Mouse (Mus musculus) Patski (cell line): Measurements from ENCODE around the gene Basp1. TPM values are rescaled to one million over a fixed set of nuclear protein-coding genes. Genes with fewer than 3 reads are reported as not detected.
A peak's percentile ranks its signal among the peaks of the same experiment; 100 is the strongest.

ENCODE experiments used
- ATAC-seq: fragments of 100-300 bp; one replicate; pipeline ENCODE4 v1.8.0; 2021
- CTCF ChIA-PET: fragments of 350-600 bp; sonication (Branson Sonifier 250); formaldehyde crosslinking; loops from one replicate; lab custom pipeline; 2022; ENCODE audit warnings: inconsistent platforms; lab: Charles Lee
- POLR2A ChIA-PET: fragments of 350-600 bp; sonication (Branson Sonifier 250); formaldehyde crosslinking; loops from one replicate; lab custom pipeline; 2022; ENCODE audit warnings: antibody characterized with exemption, inconsistent platforms; lab: Charles Lee
- DNase-seq: peaks from one replicate; pipeline ENCODE4 v3.0.0-alpha.2; 2011; ENCODE audit warnings: low read depth, low spot score
- H3K27me3 ChIP-seq: fragments of 371-371 bp; one replicate; pipeline ENCODE4 v1.5.1; 2021
- CTCF ChIP-seq: fragments of 100-300 bp; IDR thresholded peaks from one replicate; pipeline ENCODE4 v1.5.1; 2021
- in situ Hi-C: fragments of 300-500 bp; cut with MboI; formaldehyde crosslinking; loops from 3 replicates; pipeline ENCODE4 v1.11.1; 2018; ENCODE audit warnings: low pct_unique_long_range_greater_than_20kb, mixed read lengths
- polyA plus RNA-seq: library from polyadenylated mRNA; unstranded; gene quantifications from one replicate; pipeline ENCODE4 v1.2.3, GENCODE M21; 2021

The Basp1 gene
- polyA plus RNA-seq, 1 experiment from 2014 or later, result 113 TPM

DNA sequence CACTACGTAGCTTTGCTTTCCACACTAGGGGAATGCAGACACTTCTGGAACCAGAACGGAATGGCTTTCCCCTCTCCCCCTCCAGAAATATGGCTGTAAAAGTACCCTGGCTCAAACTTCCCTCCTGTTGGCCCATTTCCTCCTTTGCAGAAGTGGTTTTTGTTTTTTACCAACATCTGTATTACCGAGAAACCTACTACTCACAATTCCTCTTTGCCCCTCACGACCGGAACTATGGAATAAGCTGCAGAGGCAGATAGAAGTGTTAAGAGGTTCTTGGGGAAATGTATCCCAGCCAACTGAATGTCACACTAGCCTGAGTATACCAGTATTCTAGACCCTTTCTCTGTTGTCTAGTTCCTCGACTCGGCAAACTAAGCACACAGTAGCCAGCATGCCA lies 9.7 kb downstream of the Basp1 start:
- ATAC-seq (no peak), DNase-seq (no peak)
- in situ Hi-C loops, result loop anchor here (5.0 kb wide), 1 partner anchor 122 kb away; no protein-coding TSS in a partner anchor
- no peak for TF ChIP-seq CTCF
- ChIA-PET CTCF (interaction anchor here (1.3 to 2.4 kb wide), 2 partner anchors 10 to 21 kb away, joined by 4 to 7 read pairs; no protein-coding TSS in a partner anchor), POLR2A (no interaction called here)
- H3K27me3 ChIP-seq, result no peaks in the 10 kb centered on the region

GRCm38 (mm10) chr15:25402001-25402400 lies 11.6 kb downstream of the Basp1 start:
- ChIA-PET POLR2A (no interaction called here), CTCF (no interaction called here)
- TF ChIP-seq CTCF, result no peak
- in situ Hi-C loops, result loop anchor here (5.0 kb wide), 1 partner anchor 120 kb away; no protein-coding TSS in a partner anchor
- ATAC-seq (no peak), DNase-seq (no peak)
- no peaks in the 10 kb centered on the region for H3K27me3 ChIP-seq

DNA sequence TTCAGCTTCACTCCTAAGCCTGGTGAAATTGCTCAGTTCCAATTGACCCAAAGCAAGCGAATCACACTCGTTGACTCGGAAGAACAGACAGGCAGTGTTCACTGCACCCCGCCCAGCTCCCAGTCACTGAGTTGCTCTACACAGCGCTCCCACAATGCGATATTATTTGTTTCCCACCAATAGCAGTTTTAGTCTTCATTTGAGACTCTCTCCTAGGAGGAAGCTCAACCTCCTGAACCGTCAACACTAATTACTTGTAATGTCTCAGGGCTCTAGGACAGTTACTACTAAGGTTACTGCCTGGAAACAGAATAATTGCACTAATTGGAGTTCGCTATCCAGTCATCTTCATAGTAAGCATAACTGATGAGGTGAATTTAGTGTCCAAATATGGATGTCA lies 13.3 kb downstream of the Basp1 start:
- POLR2A ChIA-PET, result no interaction called here
- CTCF ChIA-PET, result interaction anchor here (1.3 to 1.5 kb wide), 2 partner anchors 10 kb away, joined by 3 to 4 read pairs; no protein-coding TSS in a partner anchor
- DNase-seq (no peak), ATAC-seq (no peak)
- in situ Hi-C loops, result loop anchor here (5.0 kb wide), 1 partner anchor 118 kb away; no protein-coding TSS in a partner anchor
- H3K27me3 ChIP-seq, result no peaks in the 10 kb centered on the region
- TF ChIP-seq CTCF, result no peak

- POLR2A ChIA-PET, result no interaction called here
- no peak for TF ChIP-seq CTCF
- H3K27me3 ChIP-seq, result no peaks in the 10 kb centered on the region
- CTCF ChIA-PET, result interaction anchor here (0.9 to 1.5 kb wide), 3 partner anchors 12 to 18 kb away, joined by 3 to 8 read pairs (median 3); no protein-coding TSS in a partner anchor
- in situ Hi-C loops, result no loop called here
- no peak for DNase-seq
- ATAC-seq, result peak; percentile 95
These were observed 17.5 kb downstream of the Basp1 start for GRCm38 (mm10) chr15:25395912-25396590.

DNA sequence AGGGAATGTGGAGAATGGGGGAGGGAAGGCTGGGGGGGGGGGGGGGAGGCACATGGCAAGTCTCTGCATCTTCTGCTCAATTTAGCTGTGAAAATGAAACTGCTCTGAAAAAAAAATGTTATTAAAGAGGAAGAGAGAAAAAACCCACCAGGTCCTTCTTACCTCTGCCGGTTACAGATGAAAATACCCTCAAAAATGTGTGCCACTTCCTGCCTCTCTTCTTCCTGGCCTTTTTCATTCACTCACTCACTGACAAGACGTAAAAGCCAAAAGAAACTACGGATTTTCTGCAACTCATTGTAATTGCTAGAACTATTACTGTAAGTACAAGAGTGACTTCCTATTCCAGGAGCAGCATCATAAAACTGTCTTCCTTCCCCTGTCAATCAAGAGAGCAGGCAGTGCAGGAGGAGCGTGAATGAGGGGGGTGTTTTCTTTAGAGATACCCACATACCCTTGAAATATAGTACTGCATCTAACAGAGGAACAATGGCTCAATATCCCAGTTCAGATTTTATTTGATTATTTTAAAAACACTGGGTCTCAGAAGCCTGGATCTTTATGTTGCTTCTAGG lies 21.0 kb downstream of the Basp1 start:
- in situ Hi-C loops, result no loop called here
- TF ChIP-seq CTCF, result no peak
- POLR2A ChIA-PET, result no interaction called here
- DNase-seq (no peak), ATAC-seq (no peak)
- no peaks in the 10 kb centered on the region for H3K27me3 ChIP-seq
- CTCF ChIA-PET, result interaction anchor here (1.5 to 1.7 kb wide), 2 partner anchors 25 to 30 kb away, joined by 3 read pairs; no protein-coding TSS in a partner anchor

DNA sequence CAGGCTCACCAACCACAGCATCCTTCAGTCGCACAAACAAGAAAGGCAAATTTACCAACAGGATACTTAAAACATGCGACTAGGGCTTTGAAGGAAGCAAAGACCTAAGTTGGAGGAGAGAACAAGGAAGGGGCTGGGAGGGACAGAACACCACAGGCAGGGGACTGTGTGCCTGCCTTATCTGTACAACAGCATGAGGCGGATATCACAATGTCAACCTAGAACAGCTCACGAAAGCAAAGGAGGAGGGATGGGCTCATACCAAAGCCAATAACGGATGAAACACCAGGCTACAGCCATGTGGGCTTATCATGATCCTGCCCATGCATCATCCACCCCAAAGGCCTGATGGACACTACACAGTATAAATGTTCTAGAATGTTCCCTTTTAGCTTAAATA lies 22.4 kb downstream of the Basp1 start:
- in situ Hi-C loops, result no loop called here
- ChIA-PET CTCF (interaction anchor here (1.7 kb wide), 1 partner anchor 29 kb away, joined by 3 read pairs; no protein-coding TSS in a partner anchor), POLR2A (interaction anchor here (1.1 kb wide), 1 partner anchor 15 kb away, joined by 3 read pairs; no protein-coding TSS in a partner anchor)
- DNase-seq (no peak), ATAC-seq (no peak)
- H3K27me3 ChIP-seq, result no peaks in the 10 kb centered on the region
- TF ChIP-seq CTCF, result no peak

- no peaks in the 10 kb centered on the region for H3K27me3 ChIP-seq
- ATAC-seq (no peak), DNase-seq (no peak)
- ChIA-PET POLR2A (no interaction called here), CTCF (no interaction called here)
- TF ChIP-seq CTCF, result no peak
- in situ Hi-C loops, result no loop called here
These were observed 26.0 kb downstream of the Basp1 start for GRCm38 (mm10) chr15:25387572-25387971.

DNA sequence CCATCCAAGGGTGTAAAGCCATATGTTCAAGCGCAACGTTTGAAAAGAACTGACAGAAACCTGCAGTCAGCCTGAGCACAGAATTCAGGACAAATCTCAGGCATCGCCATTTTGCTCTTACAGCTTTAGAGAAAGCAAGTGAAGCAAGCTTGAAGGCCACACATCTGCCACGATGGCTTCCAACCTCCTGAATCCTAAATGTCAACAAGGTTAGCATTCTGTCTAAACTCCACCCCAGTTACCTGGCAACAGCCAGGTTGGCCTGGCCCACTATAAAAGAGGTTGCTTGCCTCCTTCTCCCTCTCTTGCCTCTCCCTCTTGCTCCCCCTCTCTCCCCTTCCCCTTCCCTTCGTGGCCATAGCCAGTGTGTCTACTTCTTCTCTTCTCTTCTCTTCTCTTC lies 33.5 kb downstream of the Basp1 start:
- TF ChIP-seq CTCF, result no peak
- ChIA-PET CTCF (no interaction called here), POLR2A (no interaction called here)
- H3K27me3 ChIP-seq, result no peaks in the 10 kb centered on the region
- DNase-seq (no peak), ATAC-seq (no peak)
- in situ Hi-C loops, result no loop called here

GRCm38 (mm10) chr15:25378707-25379106 lies 34.9 kb downstream of the Basp1 start:
- CTCF ChIA-PET, result no interaction called here
- in situ Hi-C loops, result no loop called here
- no peak for ATAC-seq
- TF ChIP-seq CTCF, result no peak
- POLR2A ChIA-PET, result interaction anchor here (0.8 kb wide), 1 partner anchor 11 kb away, joined by 3 read pairs; no protein-coding TSS in a partner anchor
- DNase-seq, result no peak
- no peaks in the 10 kb centered on the region for H3K27me3 ChIP-seq

DNA sequence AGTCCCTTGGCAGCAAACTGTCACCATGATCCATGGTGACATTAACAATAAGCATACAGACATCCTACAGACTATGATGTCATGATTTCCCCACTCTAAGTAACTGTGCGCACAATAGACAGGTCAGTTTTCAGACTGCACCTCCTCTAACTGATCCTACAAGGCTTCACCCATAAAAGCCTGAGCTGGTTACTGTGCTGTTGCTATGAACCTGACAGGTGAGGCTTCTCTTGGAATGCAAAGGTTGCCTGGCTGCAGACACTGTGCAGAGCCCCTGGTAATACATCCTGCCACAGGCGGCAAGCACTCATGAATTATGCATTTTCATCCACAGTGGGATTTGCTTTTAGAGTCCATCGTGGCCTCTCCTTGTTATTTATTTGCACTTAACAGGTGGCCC lies 36.6 kb downstream of the Basp1 start:
- ATAC-seq (no peak), DNase-seq (no peak)
- ChIA-PET CTCF (interaction anchor here (2.2 kb wide), 1 partner anchor 27 kb away, joined by 4 read pairs; no protein-coding TSS in a partner anchor), POLR2A (interaction anchor here (0.8 kb wide), 1 partner anchor 14 kb away, joined by 3 read pairs; no protein-coding TSS in a partner anchor)
- H3K27me3 ChIP-seq, result no peaks in the 10 kb centered on the region
- in situ Hi-C loops, result no loop called here
- TF ChIP-seq CTCF, result no peak

DNA sequence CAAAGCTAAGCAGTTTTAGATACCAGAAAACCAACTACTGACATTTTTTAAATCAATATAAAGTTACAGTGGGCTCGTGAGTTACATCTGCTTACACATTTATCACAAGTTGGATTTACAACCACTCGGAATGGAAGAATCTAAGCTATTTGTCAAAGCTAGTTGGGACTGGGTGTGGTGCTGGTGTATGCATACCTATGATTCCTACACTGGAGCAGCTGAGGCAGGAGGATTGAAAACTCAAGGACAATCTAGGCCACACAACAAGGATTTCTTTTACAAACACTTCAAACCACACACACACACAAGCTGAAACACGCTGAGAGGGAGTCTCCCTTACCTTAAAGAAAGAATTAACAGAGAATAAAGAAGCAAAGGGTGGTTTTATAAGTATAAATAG lies 40.1 kb downstream of the Basp1 start:
- no peak for TF ChIP-seq CTCF
- CTCF ChIA-PET, result interaction anchor here (0.8 kb wide), 1 partner anchor 44 kb away, joined by 3 read pairs; no protein-coding TSS in a partner anchor
- H3K27me3 ChIP-seq, result no peaks in the 10 kb centered on the region
- DNase-seq (no peak), ATAC-seq (no peak)
- in situ Hi-C loops, result no loop called here
- POLR2A ChIA-PET, result no interaction called here
